Mouse (Mus musculus) spleen, embryonic (tissue): ENCODE data around the gene Iqcn.

ENCODE experiments used
- CTCF ChIA-PET: fragments of 350-600 bp; sonication (Branson Sonifier 250); formaldehyde crosslinking; loops from one replicate; lab custom pipeline; 2022; lab: Charles Lee

Iqcn gene

DNA sequence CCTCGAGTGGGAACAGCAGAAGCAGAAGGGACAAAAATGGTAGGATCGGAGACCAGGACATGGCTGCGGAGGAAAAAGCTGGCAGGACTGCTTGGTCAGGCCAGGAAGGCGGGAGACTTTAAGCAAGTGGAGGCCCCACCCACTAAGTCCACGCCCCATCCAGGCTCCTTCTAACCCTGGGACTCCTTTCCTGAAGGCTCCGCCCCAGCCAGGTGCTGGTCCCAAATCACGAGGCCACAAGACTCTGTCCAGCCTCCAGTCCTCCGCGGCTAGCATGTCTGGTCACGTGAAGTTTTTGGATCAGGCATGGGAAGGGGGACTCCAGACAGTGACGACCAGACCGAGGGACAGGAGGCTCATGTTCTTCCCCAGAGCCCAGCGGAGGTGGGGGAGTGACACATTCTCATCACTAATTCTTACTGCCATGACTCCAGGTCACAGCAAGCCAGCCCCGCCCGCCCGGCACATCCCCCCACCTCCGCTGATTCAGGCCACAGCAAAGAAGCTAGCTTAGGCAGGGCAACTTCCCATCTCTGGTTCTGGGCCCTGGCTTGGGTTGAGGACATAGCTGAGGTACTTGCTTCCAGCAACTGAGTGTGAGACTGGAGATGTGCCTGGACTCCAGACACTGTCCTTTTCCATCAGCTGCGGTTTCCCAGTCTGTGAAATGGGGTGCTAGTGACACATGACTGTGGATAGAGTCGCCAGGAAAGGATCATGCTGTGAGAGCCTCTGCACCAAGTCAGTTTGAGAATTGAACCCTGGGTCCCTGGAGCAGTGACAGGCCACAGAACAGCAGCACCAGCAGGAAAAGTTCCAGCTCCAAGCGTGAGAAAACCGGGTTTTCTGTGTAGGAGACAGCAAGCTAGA is 63.5 kb downstream of the Iqcn start:
- CTCF ChIA-PET = interaction anchor here (1.2 kb wide), 1 partner anchor 36 kb away, joined by 3 read pairs; no protein-coding TSS in a partner anchor
